Comparison of ENCODE assay signal across 30 mouse cellular contexts in the genomic region with DNA sequence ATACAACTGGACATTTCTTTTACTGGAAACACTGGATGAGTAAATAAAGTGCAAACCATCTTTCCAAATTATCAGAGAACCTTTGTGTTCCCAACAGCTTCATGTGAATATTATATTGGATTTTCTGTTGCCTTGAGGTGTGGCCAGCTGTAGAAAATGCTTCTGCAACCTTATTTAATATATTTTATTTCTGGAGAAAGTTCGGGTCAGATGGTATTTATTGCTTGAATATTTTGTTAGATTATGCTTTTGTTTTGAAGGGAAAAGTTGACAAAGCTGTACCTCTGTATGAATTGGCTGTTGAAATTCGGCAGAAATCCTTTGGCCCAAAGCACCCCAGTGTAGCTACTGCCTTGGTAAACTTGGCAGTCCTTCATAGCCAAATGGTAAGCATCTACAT. TPM values are rescaled to one million over a fixed set of nuclear protein-coding genes. Genes with fewer than 3 reads are reported as not detected.
DNase-seq lines count a peak whose midpoint lies in the region; ATAC-seq and TF ChIP-seq lines count a peak whose summit lies in the region.
"Had no signal": no experiment of that assay in that cellular context is flagged by ENCODE, and none has a peak within 500 bp of the region (broad histone marks: within the 10 kb centered on the region; RNA-seq: fewer than 3 reads in every experiment).

A gene (plus strand): TSS at position 301 of the 400 bp plus-strand sequence.

- H3K36me3 ChIP-seq in heart, embryonic 10.5 days: peaks cover 21% of the 10 kb centered on the region
- H3K36me3 ChIP-seq in liver, adult 2 months (ENCODE audit: control insufficient read depth, insufficient read depth, low read length): peaks cover 23% of the 10 kb centered on the region
- peaks cover 9% of the 10 kb centered on the region; the same call in 1 of the 2 replicates for H3K36me3 ChIP-seq in liver, postnatal 0 days (replicated peaks; ENCODE audit: insufficient read depth, low read length)
- H3K36me3 ChIP-seq in forebrain, postnatal 0 days (ENCODE audit: insufficient read depth): peaks cover 16% of the 10 kb centered on the region

- H3K4me2 ChIP-seq in liver, postnatal 0 days (ENCODE audit: low read depth, low read length): no peak within 1 kb of the TSS; the same call in 1 of the 2 replicates
- H3K4me2 ChIP-seq in forebrain, postnatal 0 days (ENCODE audit: low read depth): no peak within 1 kb of the TSS

- ATAC-seq in liver, postnatal 0 days: no peak
- no peak for ATAC-seq in forebrain, postnatal 0 days
- ATAC-seq: activated CD4-positive, CD25-positive, alpha-beta regulatory T cell, adult 4 months; CD4-positive, CD25-positive, alpha-beta regulatory T cell, adult 4 months; Patski had no signal

- no peak for TF ChIP-seq CTCF in liver, adult 2 months (IDR thresholded peaks at IDR 0.05; ENCODE audit: low read depth, low read length)
- no peak for TF ChIP-seq CTCF in liver, postnatal 0 days (IDR thresholded peaks at IDR 0.05; ENCODE audit: low read depth)
- no peak for TF ChIP-seq CTCF in bone marrow macrophage, adult 2 months (IDR thresholded peaks at IDR 0.05; ENCODE audit: low read depth, low read length)
- no peak for TF ChIP-seq CTCF in forebrain, postnatal 0 days (IDR thresholded peaks at IDR 0.05; ENCODE audit: low read depth)

- 0 out of 2 replicates have a peak, but pooled peaks cover 6% of the 10 kb centered on the region for H3K4me1 ChIP-seq in heart, embryonic 10.5 days
- H3K4me1 ChIP-seq in liver, adult 2 months (ENCODE audit: control insufficient read depth, insufficient read depth, low read length): peaks cover 5% of the 10 kb centered on the region; the same call in 1 of the 2 replicates
- 0 out of 2 replicates have a peak, but pooled peaks cover 2% of the 10 kb centered on the region for H3K4me1 ChIP-seq in liver, postnatal 0 days (ENCODE audit: insufficient read depth)
- peaks cover 14% of the 10 kb centered on the region for H3K4me1 ChIP-seq in bone marrow macrophage, adult 2 months (ENCODE audit: control insufficient read depth, insufficient read depth, low read length)
- H3K4me1 ChIP-seq in brown adipose tissue, adult 24 weeks (ENCODE audit: control insufficient read depth, insufficient read depth, insufficient read length, low read length): no peaks in the 10 kb centered on the region; the same call in 1 of the 2 replicates
- no peaks in the 10 kb centered on the region for H3K4me1 ChIP-seq in forebrain, postnatal 0 days (ENCODE audit: insufficient read depth)

- no peak for TF ChIP-seq EP300 in liver, postnatal 0 days (IDR thresholded peaks at IDR 0.05; ENCODE audit: low read depth)

- H3K9me3 ChIP-seq in heart, embryonic 10.5 days: no peaks in the 10 kb centered on the region
- no peaks in the 10 kb centered on the region for H3K9me3 ChIP-seq in liver, postnatal 0 days (ENCODE audit: low read length)
- no peaks in the 10 kb centered on the region for H3K9me3 ChIP-seq in forebrain, postnatal 0 days (ENCODE audit: low read length)
- H3K9me3 ChIP-seq: G1E had no signal

- H3K27me3 ChIP-seq in heart, embryonic 10.5 days (ENCODE audit: insufficient read depth, poor library complexity, severe bottlenecking): no peaks in the 10 kb centered on the region
- no peaks in the 10 kb centered on the region for H3K27me3 ChIP-seq in liver, adult 2 months (ENCODE audit: control insufficient read depth, insufficient read depth, low read length)
- H3K27me3 ChIP-seq in liver, postnatal 0 days (ENCODE audit: insufficient read depth, low read length): no peaks in the 10 kb centered on the region
- no peaks in the 10 kb centered on the region for H3K27me3 ChIP-seq in forebrain, postnatal 0 days (ENCODE audit: insufficient read depth, low read length)
- H3K27me3 ChIP-seq: CH12.LX, Patski had no signal

- no peak within 1 kb of the TSS for H3K4me3 ChIP-seq in heart, embryonic 10.5 days
- H3K4me3 ChIP-seq in liver, adult 2 months (ENCODE audit: insufficient read depth, low read depth, low read length): peak within 1 kb of the TSS; percentile 15; the same call in 1 of the 2 replicates
- no peak within 1 kb of the TSS for H3K4me3 ChIP-seq in liver, postnatal 0 days (ENCODE audit: low read depth, low read length)
- H3K4me3 ChIP-seq in bone marrow macrophage, adult 2 months (ENCODE audit: insufficient read depth, low read length): peak within 1 kb of the TSS; percentile 65
- H3K4me3 ChIP-seq in brown adipose tissue, adult 24 weeks (ENCODE audit: insufficient read depth, low read depth, low read length): 0 out of 2 replicates have a peak within 1 kb of the TSS, but pooled peaks have one; percentile 3
- no peak within 1 kb of the TSS for H3K4me3 ChIP-seq in forebrain, postnatal 0 days (ENCODE audit: low read depth, low read length)

- 64% methylated on average over 2 of the region's 2 CpGs for WGBS in heart, embryonic 10.5 days
- WGBS in liver, adult 2 months: 52% methylated on average over 2 of the region's 2 CpGs
- WGBS in liver, postnatal 0 days (ENCODE audit: insufficient replicate concordance): 50% methylated on average over 2 of the region's 2 CpGs
- 69% methylated on average over 2 of the region's 2 CpGs for WGBS in forebrain, postnatal 0 days

- no peaks in the 10 kb centered on the region for H3K79me2 ChIP-seq in liver, adult 2 months (ENCODE audit: control insufficient read depth, insufficient read depth, low read length)

- peak; percentile 3 for DNase-seq in heart, embryonic 10.5 days (ENCODE audit: low spot score)
- no peak for DNase-seq in heart, postnatal 14 days
- DNase-seq in liver, adult 2 months (ENCODE audit: extremely low read depth, low read depth, low spot score): no peak
- no peak for DNase-seq in liver, postnatal 0 days
- DNase-seq in kidney, postnatal 4 days: no peak
- DNase-seq in forebrain, postnatal 0 days: no peak
- DNase-seq: adrenal gland, adult 2 months; adrenal gland, adult 8-10 months; adrenal gland, postnatal 10 days; adrenal gland, postnatal 14 days; adrenal gland, postnatal 25 days; adrenal gland, postnatal 36 days; B cell, adult 2 months; cerebellum, adult 11 months; cerebellum, adult 11-12 months; cerebellum, adult 18-20 months; cerebellum, adult 2 months had no signal

- intact Hi-C loops in heart, postnatal 14 days (cut with DNase I): no loop called here

- H3K27ac ChIP-seq in heart, embryonic 10.5 days: no peak within 1 kb of the TSS
- no peak within 1 kb of the TSS for H3K27ac ChIP-seq in liver, adult 2 months (replicated peaks; ENCODE audit: insufficient read depth, low read depth, low read length)
- H3K27ac ChIP-seq in liver, postnatal 0 days (ENCODE audit: low read depth): no peak within 1 kb of the TSS
- H3K27ac ChIP-seq in bone marrow macrophage, adult 2 months (ENCODE audit: insufficient read depth, low read depth, low read length): peak within 1 kb of the TSS; percentile 28; the same call in 1 of the 2 replicates
- H3K27ac ChIP-seq in brown adipose tissue, adult 24 weeks (replicated peaks; ENCODE audit: low read depth, low read length): no peak within 1 kb of the TSS
- H3K27ac ChIP-seq in forebrain, postnatal 0 days (ENCODE audit: low read depth, low read length): no peak within 1 kb of the TSS

- H3K9ac ChIP-seq in liver, adult 2 months (ENCODE audit: low read depth, low read length): no peak within 1 kb of the TSS
- H3K9ac ChIP-seq in liver, postnatal 0 days (replicated peaks): no peak within 1 kb of the TSS
- no peak within 1 kb of the TSS for H3K9ac ChIP-seq in forebrain, postnatal 0 days

- no peak for TF ChIP-seq POLR2A in liver, adult 2 months (IDR thresholded peaks at IDR 0.05; ENCODE audit: extremely low read depth, insufficient read depth, low read length)
- no peak for TF ChIP-seq POLR2A in bone marrow macrophage, adult 2 months (IDR thresholded peaks at IDR 0.05; ENCODE audit: borderline replicate concordance, low read depth, low read length)

RNA-seq across cellular contexts. Expression of the gene that starts here (rescaled TPM):
- not detected in 2 replicates for polyA plus RNA-seq in heart, embryonic 10.5 days (2016; fragmentation: Nextera tagmentation; extraction: Ambion mirVana)
- not detected for total RNA-seq in heart, postnatal 14 days (2021)
- total RNA-seq in liver, adult 2 months (2014; rRNA removed): not detected in 2 replicates
- not detected in 2 replicates for polyA plus RNA-seq in liver, adult 2 months (2012; rRNA removed)
- not detected in 2 replicates for polyA plus RNA-seq in liver, postnatal 0 days (2015; fragmentation: Nextera tagmentation; extraction: Ambion mirVana)
- polyA plus RNA-seq in bone marrow macrophage, adult 2 months (2012; ENCODE audit: insufficient read depth, insufficient read length, missing spikeins): not detected in 2 replicates
- polyA plus RNA-seq in brown adipose tissue, adult 24 weeks (2012; ENCODE audit: insufficient read depth, insufficient read length, missing spikeins): not detected in 2 replicates
- total RNA-seq in forebrain, postnatal 0 days (2014; rRNA removed): not detected in 2 replicates
- not detected in 2 replicates for polyA plus RNA-seq in forebrain, postnatal 0 days (2015; fragmentation: Nextera tagmentation; extraction: Ambion mirVana)
- total RNA-seq: adrenal gland, adult 18-20 months; adrenal gland, adult 2 months; adrenal gland, adult 8-10 months; adrenal gland, postnatal 10 days; adrenal gland, postnatal 14 days; adrenal gland, postnatal 25 days; adrenal gland, postnatal 36 days; adrenal gland, postnatal 4 days; CH12.LX; ES-E14; G1E; MEL had no signal
- polyA plus RNA-seq: activated CD4-positive, CD25-positive, alpha-beta regulatory T cell, adult 4 months; adrenal gland, adult 2 months; brain, embryonic 14.5 days; C2C12; cerebellum, adult 2 months; G1E; Patski had no signal

Comparison
In these comparisons a context has a peak if more than half of its experiments do, and no peak if none do; other contexts are left out.
1. H3K4me3 ChIP-seq: peak in liver, adult 2 months (single experiment), bone marrow macrophage, adult 2 months (single experiment) and brown adipose tissue, adult 24 weeks (single experiment); none in heart, embryonic 10.5 days (single experiment), liver, postnatal 0 days (single experiment) and forebrain, postnatal 0 days (single experiment).
2. Peak in DNase-seq in heart, embryonic 10.5 days; RNA of the gene not detected or under 1 TPM.